Mouse (Mus musculus) C2C12 (cell line): ENCODE data around the gene Pnrc1.

Experiments
- CTCF ChIP-seq: IDR thresholded peaks from one replicate; pipeline ENCODE4 v1.5.1; 2011; ENCODE audit not compliant: control insufficient read depth, insufficient read depth, insufficient read length
- MAX ChIP-seq: IDR thresholded peaks from one replicate; pipeline ENCODE4 v1.6.1; 2011; ENCODE audit warnings: mild to moderate bottlenecking, control low read depth
- MYOG ChIP-seq: IDR thresholded peaks from one replicate; pipeline ENCODE4 v1.6.1; 2011; ENCODE audit not compliant: control insufficient read depth, insufficient read length; ENCODE audit errors: extremely low read depth
- USF1 ChIP-seq: IDR thresholded peaks from one replicate; pipeline ENCODE4 v1.6.1; 2011; ENCODE audit warnings: low read depth, mild to moderate bottlenecking, control low read depth, moderate library complexity

GRCm38 (mm10) chr4:33243016-33243758 is 46.8 kb downstream of the Pnrc1 start:
- TF ChIP-seq MYOG (no peak), CTCF (no peak), MAX (no peak), USF1 (no peak)
